23 mouse cellular contexts compared by ENCODE assay signal in genomic region chr6:141293460-141293853, GRCm38 (mm10). TPM values are rescaled to one million over a fixed set of nuclear protein-coding genes. Genes with fewer than 3 reads are reported as not detected.
A peak's percentile ranks its signal among the peaks of the same experiment; 100 is the strongest.
DNase-seq lines count a peak whose midpoint lies in the region; ATAC-seq and TF ChIP-seq lines count a peak whose summit lies in the region.
"Had no signal": no experiment of that assay in that cellular context is flagged by ENCODE, and none has a peak within 500 bp of the region (broad histone marks: within the 10 kb centered on the region; RNA-seq: fewer than 3 reads in every experiment).

No protein-coding gene starts in this region.

- H3K79me2 ChIP-seq in liver, adult 2 months (ENCODE audit: control insufficient read depth, insufficient read depth, low read length), result no peaks in the 10 kb centered on the region

- no peaks in the 10 kb centered on the region; the same call in 1 of the 2 replicates for H3K4me1 ChIP-seq in liver, adult 2 months (ENCODE audit: control insufficient read depth, insufficient read depth, low read length)
- H3K4me1 ChIP-seq in liver, postnatal 0 days (ENCODE audit: insufficient read depth), result peaks cover 4% of the 10 kb centered on the region; the same call in 1 of the 2 replicates
- H3K4me1 ChIP-seq in intestine, embryonic 16.5 days (ENCODE audit: control insufficient read depth, insufficient read depth, low read length), result peaks cover 11% of the 10 kb centered on the region; the same call in 1 of the 2 replicates
- peaks cover 17% of the 10 kb centered on the region for H3K4me1 ChIP-seq in small intestine, adult 2 months (ENCODE audit: control insufficient read depth, insufficient read depth, insufficient read length, low read length)
- H3K4me1 ChIP-seq: embryonic facial prominence, embryonic 10.5 days; embryonic facial prominence, embryonic 12.5 days; forebrain, embryonic 13.5 days; forebrain, embryonic 15.5 days had no signal

- DNase-seq in liver, adult 2 months (ENCODE audit: extremely low read depth, low read depth, low spot score), result peak; percentile 27
- no peak for DNase-seq in liver, postnatal 0 days
- no peak for DNase-seq in natural killer cell, adult 2 months (ENCODE audit: low spot score in 2 of 2)
- no peak for DNase-seq in spleen, adult 18-20 months
- DNase-seq in thymus, postnatal 25 days, result no peak
- DNase-seq: adrenal gland, adult 2 months; adrenal gland, postnatal 10 days; adrenal gland, postnatal 25 days; B cell, adult 2 months; cerebellum, adult 11 months; cerebellum, adult 18-20 months; cerebellum, adult 8-10 months; cerebellum, adult 9-11 months; cerebellum, postnatal 14 days had no signal

- no peak overlapping the region for H3K27ac ChIP-seq in liver, adult 2 months (replicated peaks; ENCODE audit: insufficient read depth, low read depth, low read length)
- no peak overlapping the region for H3K27ac ChIP-seq in liver, postnatal 0 days (ENCODE audit: low read depth)
- H3K27ac ChIP-seq in intestine, embryonic 16.5 days (ENCODE audit: low read length), result peak overlapping the region; percentile 49
- peak overlapping the region; percentile 79 for H3K27ac ChIP-seq in small intestine, adult 2 months (ENCODE audit: insufficient read depth, low read depth, low read length)
- H3K27ac ChIP-seq: embryonic facial prominence, embryonic 10.5 days; embryonic facial prominence, embryonic 12.5 days; forebrain, embryonic 13.5 days; forebrain, embryonic 15.5 days had no signal

- H3K4me3 ChIP-seq in liver, adult 2 months (ENCODE audit: insufficient read depth, low read depth, low read length), result no peak overlapping the region
- no peak overlapping the region for H3K4me3 ChIP-seq in liver, postnatal 0 days (ENCODE audit: low read depth, low read length)
- H3K4me3 ChIP-seq in intestine, embryonic 16.5 days (ENCODE audit: low read length), result no peak overlapping the region
- H3K4me3 ChIP-seq in small intestine, adult 2 months (ENCODE audit: low read depth, low read length), result no peak overlapping the region
- H3K4me3 ChIP-seq: embryonic facial prominence, embryonic 10.5 days; embryonic facial prominence, embryonic 12.5 days; forebrain, embryonic 13.5 days; forebrain, embryonic 15.5 days had no signal

- WGBS in liver, adult 2 months, result 24% methylated on average over 2 of the region's 2 CpGs
- 57% methylated on average over 2 of the region's 2 CpGs for WGBS in liver, postnatal 0 days (ENCODE audit: insufficient replicate concordance)
- WGBS in intestine, embryonic 16.5 days, result 41% methylated on average over 2 of the region's 2 CpGs
- 20% methylated on average over 2 of the region's 2 CpGs for WGBS in small intestine, adult 2 months

- H3K4me2 ChIP-seq in liver, postnatal 0 days (ENCODE audit: low read depth, low read length), result no peak overlapping the region
- H3K4me2 ChIP-seq in intestine, embryonic 16.5 days (ENCODE audit: low read depth, low read length), result no peak overlapping the region
- H3K4me2 ChIP-seq: embryonic facial prominence, embryonic 12.5 days; forebrain, embryonic 13.5 days; forebrain, embryonic 15.5 days had no signal

- TF ChIP-seq CTCF in liver, adult 2 months (IDR thresholded peaks at IDR 0.05; ENCODE audit: low read depth, low read length), result no peak
- no peak for TF ChIP-seq CTCF in liver, postnatal 0 days (IDR thresholded peaks at IDR 0.05; ENCODE audit: low read depth)
- TF ChIP-seq CTCF in small intestine, adult 2 months (IDR thresholded peaks at IDR 0.05; ENCODE audit: extremely low read depth, insufficient read length, insufficient replicate concordance, low read depth, low read length), result no peak

- TF ChIP-seq POLR2A in liver, adult 2 months (IDR thresholded peaks at IDR 0.05; ENCODE audit: extremely low read depth, insufficient read depth, low read length), result no peak
- TF ChIP-seq POLR2A in small intestine, adult 2 months (IDR thresholded peaks at IDR 0.05; ENCODE audit: low read depth, low read length), result no peak

- no peaks in the 10 kb centered on the region for H3K36me3 ChIP-seq in liver, adult 2 months (ENCODE audit: control insufficient read depth, insufficient read depth, low read length)
- no peaks in the 10 kb centered on the region for H3K36me3 ChIP-seq in liver, postnatal 0 days (replicated peaks; ENCODE audit: insufficient read depth, low read length)
- no peaks in the 10 kb centered on the region; the same call in 1 of the 2 replicates for H3K36me3 ChIP-seq in intestine, embryonic 16.5 days (ENCODE audit: control insufficient read depth, insufficient read depth, low read length)
- peaks cover 3% of the 10 kb centered on the region for H3K36me3 ChIP-seq in small intestine, adult 2 months (ENCODE audit: control insufficient read depth, insufficient read depth, low read length)
- H3K36me3 ChIP-seq: embryonic facial prominence, embryonic 10.5 days; embryonic facial prominence, embryonic 12.5 days; forebrain, embryonic 15.5 days; G1E had no signal

- no peak overlapping the region for H3K9ac ChIP-seq in liver, adult 2 months (ENCODE audit: low read depth, low read length)
- no peak overlapping the region for H3K9ac ChIP-seq in liver, postnatal 0 days (replicated peaks)
- H3K9ac ChIP-seq in intestine, embryonic 16.5 days (ENCODE audit: low read depth, low read length), result no peak overlapping the region
- H3K9ac ChIP-seq: embryonic facial prominence, embryonic 12.5 days; forebrain, embryonic 13.5 days; forebrain, embryonic 15.5 days had no signal

- no peak for TF ChIP-seq EP300 in liver, postnatal 0 days (IDR thresholded peaks at IDR 0.05; ENCODE audit: low read depth)

- no peaks in the 10 kb centered on the region for H3K27me3 ChIP-seq in liver, adult 2 months (ENCODE audit: control insufficient read depth, insufficient read depth, low read length)
- no peaks in the 10 kb centered on the region for H3K27me3 ChIP-seq in liver, postnatal 0 days (ENCODE audit: insufficient read depth, low read length)
- H3K27me3 ChIP-seq in intestine, embryonic 16.5 days (replicated peaks; ENCODE audit: control insufficient read depth, insufficient read depth, low read length), result no peaks in the 10 kb centered on the region
- no peaks in the 10 kb centered on the region for H3K27me3 ChIP-seq in small intestine, adult 2 months (ENCODE audit: control insufficient read depth, insufficient read depth, low read length)
- H3K27me3 ChIP-seq: CH12.LX; embryonic facial prominence, embryonic 12.5 days; forebrain, embryonic 13.5 days; forebrain, embryonic 15.5 days had no signal

- ATAC-seq in liver, postnatal 0 days, result no peak
- peak; percentile 75 for ATAC-seq in intestine, embryonic 16.5 days
- ATAC-seq: CD4-positive, CD25-positive, alpha-beta regulatory T cell, adult 4 months; forebrain, embryonic 13.5 days; forebrain, embryonic 15.5 days had no signal

- H3K9me3 ChIP-seq in liver, postnatal 0 days (ENCODE audit: low read length), result no peaks in the 10 kb centered on the region
- H3K9me3 ChIP-seq in intestine, embryonic 16.5 days (ENCODE audit: control insufficient read depth, low read length), result no peaks in the 10 kb centered on the region
- H3K9me3 ChIP-seq: embryonic facial prominence, embryonic 10.5 days; embryonic facial prominence, embryonic 12.5 days; forebrain, embryonic 13.5 days; forebrain, embryonic 15.5 days had no signal

RNA-seq across cellular contexts. Expression of gene Pde3a, which starts 44.4 kb away (rescaled TPM):
- total RNA-seq in liver, adult 2 months (2014; rRNA removed), result 1.1 and 1.7 TPM in 2 replicates
- polyA plus RNA-seq in liver, adult 2 months (2012; rRNA removed), result 0.44 and 0.62 TPM in 2 replicates
- polyA plus RNA-seq in liver, postnatal 0 days (2015; fragmentation: Nextera tagmentation; extraction: Ambion mirVana), result 1.3 TPM in 2 replicates
- polyA plus RNA-seq in intestine, embryonic 16.5 days (2015; fragmentation: Nextera tagmentation; extraction: Ambion mirVana), result 14.7 and 17.9 TPM in 2 replicates
- polyA plus RNA-seq in small intestine, adult 2 months (2012; rRNA removed), result 6.1 and 7.9 TPM in 2 replicates
- polyA plus RNA-seq: CD4-positive, CD25-positive, alpha-beta regulatory T cell, adult 4 months; G1E had no signal

Comparison
In these comparisons a context has a peak if more than half of its experiments do, and no peak if none do; other contexts are left out.
1. H3K27ac ChIP-seq: peak in intestine, embryonic 16.5 days (single experiment) and small intestine, adult 2 months (single experiment); none in liver, adult 2 months (single experiment) and liver, postnatal 0 days (single experiment).